ENCODE assay signal across 11 mouse cellular contexts in genomic region chr13:54079782-54080759, GRCm38 (mm10). TPM values are rescaled to one million over a fixed set of nuclear protein-coding genes. Genes with fewer than 3 reads are reported as not detected.
DNase-seq lines count a peak whose midpoint lies in the region; ATAC-seq lines count a peak whose summit lies in the region.
"Had no signal": no experiment of that assay in that cellular context is flagged by ENCODE, and none has a peak within 500 bp of the region (broad histone marks: within the 10 kb centered on the region; RNA-seq: fewer than 3 reads in every experiment).

No protein-coding gene starts in this region.

- H3K27ac ChIP-seq in kidney, embryonic 16.5 days (ENCODE audit: low read length), result no peak overlapping the region
- peak overlapping the region; percentile 29 for H3K27ac ChIP-seq in liver, embryonic 16.5 days (ENCODE audit: low read length)
- H3K27ac ChIP-seq: midbrain, embryonic 10.5 days had no signal

- H3K27me3 ChIP-seq in kidney, embryonic 16.5 days (ENCODE audit: insufficient read depth, low read length), result no peaks in the 10 kb centered on the region
- no peaks in the 10 kb centered on the region for H3K27me3 ChIP-seq in liver, embryonic 16.5 days (ENCODE audit: control insufficient read depth, insufficient read depth, low read depth, low read length)

- peak; percentile 40 for DNase-seq in adrenal gland, postnatal 14 days
- no peak for DNase-seq in adrenal gland, adult 18-20 months (ENCODE audit: low spot score in 2 of 2)
- DNase-seq in kidney, adult 18-20 months, result peak; percentile 43
- DNase-seq in embryo, embryonic 10 days (ENCODE audit: low spot score), result no peak
- DNase-seq in layer of hippocampus, adult 18-20 months (ENCODE audit: low spot score in 2 of 2), result no peak
- DNase-seq: spleen, adult 18-20 months had no signal

- no peak overlapping the region for H3K9ac ChIP-seq in kidney, embryonic 16.5 days (replicated peaks; ENCODE audit: low read length)
- no peak overlapping the region for H3K9ac ChIP-seq in liver, embryonic 16.5 days (ENCODE audit: low read depth, low read length)

- no peaks in the 10 kb centered on the region for H3K9me3 ChIP-seq in kidney, embryonic 16.5 days (ENCODE audit: low read length)
- no peaks in the 10 kb centered on the region for H3K9me3 ChIP-seq in liver, embryonic 16.5 days (replicated peaks; ENCODE audit: control insufficient read depth, low read length)
- H3K9me3 ChIP-seq: midbrain, embryonic 10.5 days had no signal

- H3K4me2 ChIP-seq in kidney, embryonic 16.5 days (replicated peaks; ENCODE audit: low read depth, low read length), result no peak overlapping the region
- H3K4me2 ChIP-seq in liver, embryonic 16.5 days (ENCODE audit: low read depth, low read length), result peak overlapping the region; percentile 27; the same call in 1 of the 2 replicates

- ATAC-seq in kidney, embryonic 16.5 days (ENCODE audit: low FRiP score, low TSS enrichment), result no peak
- ATAC-seq in granulocyte monocyte progenitor cell, adult 5-6 weeks (replicated peaks; ENCODE audit: poor library complexity, severe bottlenecking), result peak; percentile 7; the same call in 1 of the 2 replicates
- ATAC-seq in liver, embryonic 16.5 days (ENCODE audit: low read depth), result 0 out of 2 replicates have a peak, but pooled peaks have one; percentile 30

- H3K4me1 ChIP-seq in kidney, embryonic 16.5 days (ENCODE audit: insufficient read depth, low read length), result peaks cover 16% of the 10 kb centered on the region
- H3K4me1 ChIP-seq in liver, embryonic 16.5 days (ENCODE audit: control insufficient read depth, low read depth, low read length), result peaks cover 29% of the 10 kb centered on the region

- H3K4me3 ChIP-seq in kidney, embryonic 16.5 days (ENCODE audit: low read length), result no peak overlapping the region
- no peak overlapping the region for H3K4me3 ChIP-seq in liver, embryonic 16.5 days (ENCODE audit: low read depth, low read length)
- H3K4me3 ChIP-seq: midbrain, embryonic 10.5 days had no signal

- H3K36me3 ChIP-seq in kidney, embryonic 16.5 days (ENCODE audit: insufficient read depth, low read length), result peaks cover 3% of the 10 kb centered on the region; the same call in 1 of the 2 replicates
- H3K36me3 ChIP-seq in liver, embryonic 16.5 days (ENCODE audit: control insufficient read depth, insufficient read depth), result no peaks in the 10 kb centered on the region

- 75% methylated on average over 12 of the region's 12 CpGs for WGBS in kidney, embryonic 16.5 days
- 46% methylated on average over 12 of the region's 12 CpGs for WGBS in liver, embryonic 16.5 days (ENCODE audit: insufficient replicate concordance)

RNA-seq across cellular contexts. Expression of gene Sfxn1, which starts 8.4 kb away (rescaled TPM):
- total RNA-seq in adrenal gland, postnatal 14 days (2021), result 62.8 and 65.8 TPM in 2 replicates
- 10 to 100 TPM; 52.2 to 62.6 TPM for total RNA-seq in adrenal gland, adult 18-20 months (2021)
- 103 TPM in 2 replicates for polyA plus RNA-seq in kidney, embryonic 16.5 days (2015; fragmentation: Nextera tagmentation; extraction: Ambion mirVana)
- total RNA-seq in granulocyte monocyte progenitor cell, adult 5-6 weeks (2014; fragmentation: Nextera tagmentation), result 122 and 132 TPM in 2 replicates
- total RNA-seq in granulocyte monocyte progenitor cell, adult 5-6 weeks (2017), result 88.9 and 90.9 TPM in 2 replicates
- 53.5 and 54.0 TPM in 2 replicates for polyA plus RNA-seq in liver, embryonic 16.5 days (2015; fragmentation: Nextera tagmentation; extraction: Ambion mirVana)
- 10 to 100 TPM; 45.1 to 47.3 TPM for total RNA-seq in layer of hippocampus, adult 18-20 months (2021)

RNA-seq across cellular contexts. Expression of gene Drd1, which starts 24.6 kb away (rescaled TPM):
- 0.30 and 0.34 TPM in 2 replicates for total RNA-seq in adrenal gland, postnatal 14 days (2021)
- total RNA-seq in adrenal gland, adult 18-20 months (2021), result not detected
- 0.39 and 0.50 TPM in 2 replicates for polyA plus RNA-seq in kidney, embryonic 16.5 days (2015; fragmentation: Nextera tagmentation; extraction: Ambion mirVana)
- not detected in 2 replicates for total RNA-seq in granulocyte monocyte progenitor cell, adult 5-6 weeks (2014; fragmentation: Nextera tagmentation)
- total RNA-seq in granulocyte monocyte progenitor cell, adult 5-6 weeks (2017), result not detected in 2 replicates
- not detected in 2 replicates for polyA plus RNA-seq in liver, embryonic 16.5 days (2015; fragmentation: Nextera tagmentation; extraction: Ambion mirVana)
- total RNA-seq in layer of hippocampus, adult 18-20 months (2021), result 10 to 100 TPM in 1 of 2 experiments, 1 to 10 TPM in 1; 4.2 to 10.4 TPM
- total RNA-seq: hematopoietic stem cell, adult 5-6 weeks had no signal

Comparison
In these comparisons a context has a peak if more than half of its experiments do, and no peak if none do; other contexts are left out.
1. DNase-seq: peak in adrenal gland, postnatal 14 days (single experiment) and kidney, adult 18-20 months (single experiment); none in adrenal gland, adult 18-20 months (0 of 2), embryo, embryonic 10 days (single experiment) and layer of hippocampus, adult 18-20 months (0 of 2).